Mouse (Mus musculus): ENCODE measurements around the gene Rab1b.

DNA sequence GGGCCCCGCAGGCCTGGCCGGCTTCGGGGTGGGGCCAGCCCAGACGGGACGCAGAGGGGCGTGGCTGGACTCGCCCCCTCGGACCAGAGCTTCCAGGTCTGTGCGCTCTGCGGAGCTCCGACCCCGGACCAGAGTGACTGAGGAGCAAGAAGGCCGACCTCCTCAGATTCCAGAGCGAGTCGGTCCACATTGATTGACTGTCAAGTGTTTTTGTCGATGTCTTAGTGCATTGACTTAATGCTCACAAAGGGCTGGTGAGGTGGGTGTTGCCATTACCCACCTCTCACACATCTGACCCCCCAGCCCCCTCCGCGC is 11.5 kb upstream of the Rab1b start, which contains the start of gene Klc2:
- TF ChIP-seq TAL1 (IDR thresholded peaks at IDR 0.05; ENCODE audit: low read length) (no peak), GATA1 (IDR thresholded peaks at IDR 0.05; ENCODE audit: low read length) (no peak)

Measured in erythroblast, embryonic 14.5 days (primary cell).